Mouse (Mus musculus) limb, embryonic 10.5 days (tissue): ENCODE results near the gene Olfr1047. TPM values are rescaled to one million over a fixed set of nuclear protein-coding genes. Genes with fewer than 3 reads are reported as not detected.
"Not testable (repeated sequence)": the region's sequence is repeated elsewhere in the genome, so short reads cannot be mapped to it uniquely, and the experiment has no call there.

Experiments used
- DNase-seq: peaks from one replicate; pipeline ENCODE4 v3.0.0-alpha.2; 2017; ENCODE audit warnings: low spot score
- H3K27ac ChIP-seq: fragments of 300-500 bp; sonication (generic); 2 replicates; pipeline ENCODE4 v1.5.1; 2016; ENCODE audit warnings: mild to moderate bottlenecking
- H3K27me3 ChIP-seq: fragments of 300-500 bp; sonication (generic); 2 replicates; pipeline ENCODE4 v1.6.1; 2016; ENCODE audit warnings: low read depth, mild to moderate bottlenecking; ENCODE audit not compliant: poor library complexity, severe bottlenecking
- H3K36me3 ChIP-seq: fragments of 300-500 bp; sonication (generic); 2 replicates; pipeline ENCODE4 v1.6.1; 2016; ENCODE audit warnings: mild to moderate bottlenecking, moderate library complexity
- H3K4me1 ChIP-seq: fragments of 300-500 bp; sonication (generic); 2 replicates; pipeline ENCODE4 v1.6.1; 2016
- H3K4me3 ChIP-seq: fragments of 300-500 bp; sonication (generic); 2 replicates; pipeline ENCODE4 v1.5.1; 2016; ENCODE audit warnings: mild to moderate bottlenecking, moderate library complexity
- H3K9me3 ChIP-seq: fragments of 300-500 bp; sonication (generic); replicated peaks from 2 replicates; pipeline ENCODE4 v1.6.1; 2016; ENCODE audit warnings: mild to moderate bottlenecking
- WGBS: fragments of 180-500 bp; shearing (Covaris S2); methylation state at CpG from one replicate; pipeline ENCODE4 v1.1.7; 2016; 5-methylcytosine and 5-hydroxymethylcytosine counted together
- polyA plus RNA-seq: library from polyadenylated mRNA; unstranded; fragments of >200 nt; fragmentation: Nextera tagmentation; extraction: Ambion mirVana; gene quantifications from 2 replicates; pipeline ENCODE4 v1.2.1, GENCODE M21; 2016

The Olfr1047 gene
- polyA plus RNA-seq = not detected in 2 replicates

DNA sequence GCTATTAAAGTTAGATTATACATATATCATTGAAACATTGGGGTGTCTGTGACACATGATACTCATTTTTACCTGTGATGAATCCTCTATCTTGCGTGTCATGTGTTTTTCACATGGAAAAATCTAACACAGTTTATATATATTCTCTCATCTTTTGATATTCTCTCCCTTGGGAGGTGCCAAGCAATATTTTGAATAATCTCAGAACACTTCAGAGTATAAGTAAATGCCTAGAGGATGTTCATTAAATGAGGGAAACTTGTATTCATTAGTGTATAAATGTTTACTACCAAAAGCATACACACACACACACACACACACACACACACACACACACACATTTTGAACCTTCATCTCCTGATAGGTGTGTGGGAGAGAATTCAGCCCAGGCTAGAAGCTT is at the start of gene Olfr1047:
Gene Olfr1047 (minus strand): TSS at position 101 of the 400 bp plus-strand sequence.
- H3K27me3 ChIP-seq = no peaks in the 10 kb centered on the region
- H3K27ac ChIP-seq = no peak within 1 kb of the TSS
- no peak for DNase-seq
- no peaks in the 10 kb centered on the region for H3K4me1 ChIP-seq
- 84% methylated on average over 1 of the region's 1 CpGs for WGBS
- no peak within 1 kb of the TSS for H3K4me3 ChIP-seq
- H3K36me3 ChIP-seq = no peaks in the 10 kb centered on the region
- H3K9me3 ChIP-seq = no peaks in the 10 kb centered on the region

DNA sequence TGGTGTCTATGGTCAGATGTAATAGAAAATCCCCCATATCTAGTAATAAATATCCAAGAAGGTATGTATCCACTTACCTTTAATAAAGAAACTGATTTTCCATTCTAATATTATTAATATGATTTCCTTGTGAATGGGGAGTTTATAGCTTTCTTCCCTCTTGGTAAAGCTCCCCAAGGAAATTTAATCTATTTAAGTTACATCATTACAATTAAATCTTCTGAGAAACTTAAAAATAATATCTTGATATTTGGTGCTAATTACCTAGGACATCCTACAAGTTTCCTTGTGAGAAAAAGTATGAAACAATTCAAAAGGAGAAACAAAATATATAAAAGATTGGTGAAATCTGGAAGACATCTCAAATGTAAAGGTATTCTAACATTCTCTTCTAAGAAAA is 47.8 kb upstream of the Olfr1047 start, which contains the start of gene Olfr1051:
Gene Olfr1051 (minus strand): TSS at position 101 of the 400 bp plus-strand sequence.
- not testable (repeated sequence) for DNase-seq, H3K4me3 ChIP-seq, H3K4me1 ChIP-seq, H3K36me3 ChIP-seq, H3K27ac ChIP-seq, H3K27me3 ChIP-seq, H3K9me3 ChIP-seq

DNA sequence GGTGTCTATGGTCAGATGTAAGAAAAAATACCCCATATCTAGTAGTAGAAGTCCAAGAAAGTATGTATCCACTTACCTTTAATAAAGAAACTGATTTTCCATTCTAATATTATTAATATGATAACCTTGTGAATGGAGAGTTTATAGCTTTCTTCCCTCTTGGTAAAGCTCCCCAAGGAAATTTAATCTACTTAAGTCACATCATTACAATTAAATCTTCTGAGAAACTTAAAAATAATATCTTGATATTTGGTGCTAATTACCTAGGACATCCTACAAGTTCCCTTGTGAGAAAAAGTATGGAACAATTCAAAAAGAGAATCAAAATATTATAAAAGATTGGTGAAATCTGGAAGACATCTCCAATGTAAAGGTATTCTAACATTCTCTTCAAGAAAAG is 27.0 kb upstream of the Olfr1047 start, which contains the start of gene Olfr1049:
Gene Olfr1049 (minus strand): TSS at position 101 of the 400 bp plus-strand sequence.
- not testable (repeated sequence) for H3K4me1 ChIP-seq, H3K27ac ChIP-seq, H3K36me3 ChIP-seq, H3K27me3 ChIP-seq, DNase-seq, H3K4me3 ChIP-seq, H3K9me3 ChIP-seq

DNA sequence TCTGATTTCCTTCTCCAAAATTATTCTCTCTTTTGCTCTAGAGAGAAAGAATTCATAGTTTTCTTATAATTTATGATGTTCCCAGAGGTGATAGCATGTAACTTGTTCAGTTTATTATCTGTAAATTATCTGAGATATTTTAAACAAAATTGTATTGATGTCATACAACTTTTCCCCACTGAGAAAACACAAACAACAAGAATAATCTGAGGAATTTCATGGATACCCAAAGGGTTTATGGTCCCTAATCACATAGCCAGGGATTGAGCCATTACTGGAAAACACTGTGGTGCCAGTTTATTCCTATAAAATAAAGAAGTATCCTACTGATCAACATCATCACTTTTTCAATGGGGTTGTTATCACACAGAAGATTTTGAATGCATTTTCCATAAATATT is 9.0 kb upstream of the Olfr1047 start, which contains the start of gene Olfr1048:
Gene Olfr1048 (minus strand): TSS at position 101 of the 400 bp plus-strand sequence.
- Histone ChIP-seq H3K9me3 (no peaks in the 10 kb centered on the region), H3K36me3 (no peaks in the 10 kb centered on the region), H3K4me3 (no peak within 1 kb of the TSS), H3K27me3 (no peaks in the 10 kb centered on the region), H3K27ac (no peak within 1 kb of the TSS), H3K4me1 (no peaks in the 10 kb centered on the region)
- DNase-seq = no peak

DNA sequence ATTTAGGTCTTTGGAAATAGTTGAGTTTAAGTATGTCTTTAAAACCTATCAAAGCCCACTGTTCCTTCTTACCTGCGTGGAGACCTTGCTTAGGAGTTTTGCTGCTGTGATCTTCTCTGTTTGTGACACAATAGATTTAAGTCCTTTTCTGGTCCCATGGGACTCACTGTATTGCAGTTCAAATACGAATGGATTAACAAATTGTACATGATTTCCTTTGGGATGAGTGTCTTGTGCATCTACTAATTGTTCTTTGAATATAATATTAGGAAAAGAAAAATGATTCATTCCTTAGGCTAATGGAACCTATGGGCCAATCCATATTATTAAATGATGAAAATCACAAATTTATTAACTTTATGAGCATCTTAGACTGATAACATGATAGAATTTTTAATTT is 12.0 kb downstream of the Olfr1047 start, which contains the start of gene Olfr1046:
Gene Olfr1046 (minus strand): TSS at position 101 of the 400 bp plus-strand sequence.
- Histone ChIP-seq H3K4me1 (no peaks in the 10 kb centered on the region), H3K27me3 (no peaks in the 10 kb centered on the region), H3K36me3 (no peaks in the 10 kb centered on the region), H3K4me3 (no peak within 1 kb of the TSS), H3K27ac (no peak within 1 kb of the TSS), H3K9me3 (no peaks in the 10 kb centered on the region)
- DNase-seq = no peak
- 92% methylated on average over 2 of the region's 2 CpGs for WGBS

DNA sequence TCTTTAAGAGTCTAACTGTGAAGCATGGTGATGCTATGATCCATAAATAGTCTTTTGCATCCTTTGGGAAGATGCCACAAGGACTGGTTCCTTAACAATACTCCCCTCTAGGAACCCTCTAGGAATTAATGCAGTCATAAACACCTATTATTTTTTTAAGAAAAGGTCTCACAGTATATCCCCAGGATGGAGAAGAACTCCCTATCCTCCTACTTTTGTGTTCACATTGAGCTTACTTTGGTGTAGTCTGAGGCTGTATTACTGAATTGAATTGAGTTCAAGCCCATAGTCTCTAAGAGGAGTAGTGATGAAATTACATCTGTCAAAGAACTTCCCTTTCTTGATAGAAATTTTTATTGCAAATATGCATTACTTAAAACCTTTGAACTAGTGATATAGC is 28.3 kb downstream of the Olfr1047 start, which contains the start of gene Olfr1045:
Gene Olfr1045 (minus strand): TSS at position 101 of the 400 bp plus-strand sequence.
- no peaks in the 10 kb centered on the region for H3K36me3 ChIP-seq
- no peak within 1 kb of the TSS for H3K27ac ChIP-seq
- no peaks in the 10 kb centered on the region for H3K27me3 ChIP-seq
- no peak for DNase-seq
- no peak within 1 kb of the TSS for H3K4me3 ChIP-seq
- H3K4me1 ChIP-seq = no peaks in the 10 kb centered on the region
- H3K9me3 ChIP-seq = no peaks in the 10 kb centered on the region

DNA sequence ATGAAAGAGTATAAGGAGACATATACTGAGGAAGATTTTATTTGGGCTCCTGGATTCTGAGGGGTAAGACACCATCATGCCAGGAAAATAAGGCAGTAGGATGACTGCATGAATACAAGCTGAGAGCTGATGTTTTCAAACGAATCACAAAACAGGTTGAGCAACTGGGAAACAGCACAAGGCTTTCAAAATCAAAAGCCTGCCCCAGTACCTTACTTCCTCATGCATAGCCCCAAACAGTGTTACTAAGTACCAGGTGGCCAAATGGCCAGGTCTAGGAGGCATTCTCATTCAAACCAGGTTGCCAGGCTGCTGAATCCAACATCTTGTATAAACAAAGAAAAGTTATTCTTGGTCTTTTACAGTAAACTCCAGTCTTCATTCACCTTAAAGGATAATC is 35.3 kb downstream of the Olfr1047 start:
- no peaks in the 10 kb centered on the region for H3K4me1 ChIP-seq
- H3K36me3 ChIP-seq = no peaks in the 10 kb centered on the region
- 52% methylated on average over 1 of the region's 1 CpGs for WGBS
- no peaks in the 10 kb centered on the region for H3K9me3 ChIP-seq
- DNase-seq = no peak
- H3K4me3 ChIP-seq = no peak overlapping the region
- H3K27ac ChIP-seq = no peak overlapping the region
- no peaks in the 10 kb centered on the region for H3K27me3 ChIP-seq

DNA sequence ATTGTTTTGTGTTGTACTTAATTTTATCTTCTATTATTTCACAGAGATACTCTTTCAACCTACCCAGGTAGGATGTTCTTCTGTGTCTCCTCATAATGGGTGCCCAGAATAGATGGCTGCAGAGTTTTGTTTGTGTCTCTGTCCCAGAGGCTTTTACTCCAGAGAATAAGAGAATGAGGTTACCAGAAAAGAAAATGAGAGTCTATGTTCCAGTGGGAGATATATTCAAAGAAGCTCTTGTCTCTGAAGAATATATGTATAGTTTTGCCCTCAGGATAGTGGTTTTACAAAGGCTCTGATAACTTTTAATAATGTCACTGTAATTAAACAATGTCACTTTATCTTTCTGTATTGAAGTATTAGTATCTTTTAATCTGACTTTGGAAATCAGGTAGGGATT is 45.6 kb downstream of the Olfr1047 start, which contains the start of gene Olfr52:
Gene Olfr52 (minus strand): TSS at position 101 of the 400 bp plus-strand sequence.
- H3K4me1 ChIP-seq = no peaks in the 10 kb centered on the region
- H3K27ac ChIP-seq = no peak within 1 kb of the TSS
- DNase-seq = no peak
- no peaks in the 10 kb centered on the region for H3K27me3 ChIP-seq
- no peaks in the 10 kb centered on the region for H3K36me3 ChIP-seq
- H3K4me3 ChIP-seq = no peak within 1 kb of the TSS
- H3K9me3 ChIP-seq = no peaks in the 10 kb centered on the region

DNA sequence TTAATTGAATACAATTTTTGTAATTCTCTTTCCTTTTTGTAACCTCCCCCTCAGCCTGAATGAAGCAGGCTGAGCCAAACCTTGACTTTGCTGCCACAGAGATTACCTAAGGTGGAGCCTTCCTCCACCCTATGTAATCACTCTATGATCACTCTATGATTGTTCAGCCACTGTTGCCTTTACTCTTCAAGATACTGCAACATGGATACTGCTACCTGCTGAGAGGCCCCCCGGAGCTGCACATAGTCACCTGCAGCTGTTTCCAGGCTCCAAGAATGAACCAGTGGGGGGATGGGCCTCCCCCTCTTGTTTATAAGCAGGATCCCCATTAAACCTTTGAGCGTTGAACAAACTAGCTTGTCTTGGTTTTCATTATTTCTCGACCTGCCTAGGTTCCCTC is 51.3 kb downstream of the Olfr1047 start:
- Histone ChIP-seq H3K27me3 (no peaks in the 10 kb centered on the region), H3K27ac (no peak overlapping the region), H3K4me1 (no peaks in the 10 kb centered on the region), H3K9me3 (no peaks in the 10 kb centered on the region), H3K4me3 (no peak overlapping the region), H3K36me3 (no peaks in the 10 kb centered on the region)
- no peak for DNase-seq
- 81% methylated on average over 3 of the region's 3 CpGs for WGBS

DNA sequence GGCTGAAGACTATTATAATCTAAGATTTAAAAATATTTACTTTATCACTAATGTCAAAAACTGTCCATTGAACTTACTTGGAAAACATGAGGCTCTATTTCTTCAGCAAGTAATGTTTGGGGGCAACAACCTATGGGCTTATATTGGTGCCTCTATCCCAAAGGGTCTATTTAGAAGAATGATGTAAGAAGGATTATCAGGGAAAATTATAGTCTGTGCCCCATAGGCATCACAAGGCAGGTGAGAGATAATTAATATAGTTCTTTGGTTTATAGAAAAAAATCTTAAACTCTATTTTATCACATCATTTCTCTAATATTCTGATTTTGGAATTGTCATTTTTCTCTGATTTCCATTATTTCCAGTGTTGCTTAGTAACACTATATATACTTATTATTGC is 53.5 kb downstream of the Olfr1047 start, which contains the start of gene Olfr1044:
Gene Olfr1044 (minus strand): TSS at position 101 of the 400 bp plus-strand sequence.
- Histone ChIP-seq H3K4me1 (no peaks in the 10 kb centered on the region), H3K27me3 (no peaks in the 10 kb centered on the region), H3K9me3 (no peaks in the 10 kb centered on the region), H3K36me3 (no peaks in the 10 kb centered on the region), H3K27ac (no peak within 1 kb of the TSS), H3K4me3 (no peak within 1 kb of the TSS)
- no peak for DNase-seq

Other genes with a start within 250 kb of the Olfr1047 start
- not detected in 2 replicates for gene Olfr1031, start 241.1 kb downstream of the Olfr1047 start, polyA plus RNA-seq
- gene Olfr1032, start 225.9 kb downstream of the Olfr1047 start, polyA plus RNA-seq = not detected in 2 replicates
- not detected in 2 replicates for gene Olfr1033, start 210.8 kb downstream of the Olfr1047 start, polyA plus RNA-seq
- not detected in 2 replicates for gene Olfr1034, start 185.5 kb downstream of the Olfr1047 start, polyA plus RNA-seq
- gene Olfr1036, start 157.4 kb downstream of the Olfr1047 start, polyA plus RNA-seq = not detected in 2 replicates
- not detected in 2 replicates for gene Olfr1037, start 144.0 kb downstream of the Olfr1047 start, polyA plus RNA-seq
- gene Olfr1039, start 95.5 kb downstream of the Olfr1047 start, polyA plus RNA-seq = not detected in 2 replicates
- not detected in 2 replicates for gene Olfr1040, start 84.7 kb downstream of the Olfr1047 start, polyA plus RNA-seq
- gene Olfr1042, start 69.6 kb downstream of the Olfr1047 start, polyA plus RNA-seq = not detected in 2 replicates
- gene Olfr1043, start 63.9 kb downstream of the Olfr1047 start, polyA plus RNA-seq = not detected in 2 replicates
- gene Olfr1044, start 53.6 kb downstream of the Olfr1047 start, polyA plus RNA-seq = not detected in 2 replicates
- gene Olfr52, start 45.7 kb downstream of the Olfr1047 start, polyA plus RNA-seq = not detected in 2 replicates
- gene Olfr1045, start 28.4 kb downstream of the Olfr1047 start, polyA plus RNA-seq = not detected in 2 replicates
- not detected in 2 replicates for gene Olfr1046, start 12.1 kb downstream of the Olfr1047 start, polyA plus RNA-seq
- not detected in 2 replicates for gene Olfr1048, start 8.9 kb upstream of the Olfr1047 start, polyA plus RNA-seq
- not detected in 2 replicates for gene Olfr1049, start 26.9 kb upstream of the Olfr1047 start, polyA plus RNA-seq
- gene Olfr1051, start 47.7 kb upstream of the Olfr1047 start, polyA plus RNA-seq = not detected in 2 replicates
- not detected in 2 replicates for gene Olfr1052, start 61.1 kb upstream of the Olfr1047 start, polyA plus RNA-seq
- gene Olfr1053, start 83.9 kb upstream of the Olfr1047 start, polyA plus RNA-seq = not detected in 2 replicates
- not detected in 2 replicates for gene Olfr1054, start 104.0 kb upstream of the Olfr1047 start, polyA plus RNA-seq
- gene Olfr1055, start 118.9 kb upstream of the Olfr1047 start, polyA plus RNA-seq = not detected in 2 replicates
- gene Olfr1056, start 131.1 kb upstream of the Olfr1047 start, polyA plus RNA-seq = not detected in 2 replicates
- not detected in 2 replicates for gene Olfr1057, start 147.0 kb upstream of the Olfr1047 start, polyA plus RNA-seq
- not detected in 2 replicates for gene Olfr1058, start 157.2 kb upstream of the Olfr1047 start, polyA plus RNA-seq
- not detected in 2 replicates for gene Olfr1061, start 182.6 kb upstream of the Olfr1047 start, polyA plus RNA-seq
- not detected in 2 replicates for gene Olfr1062, start 195.3 kb upstream of the Olfr1047 start, polyA plus RNA-seq
- gene Olfr1065, start 219.2 kb upstream of the Olfr1047 start, polyA plus RNA-seq = not detected in 2 replicates
- gene Olfr1066, start 224.9 kb upstream of the Olfr1047 start, polyA plus RNA-seq = not detected in 2 replicates